Mouse (Mus musculus): ENCODE data around the gene Kcnh4.

Gene Kcnh4

DNA sequence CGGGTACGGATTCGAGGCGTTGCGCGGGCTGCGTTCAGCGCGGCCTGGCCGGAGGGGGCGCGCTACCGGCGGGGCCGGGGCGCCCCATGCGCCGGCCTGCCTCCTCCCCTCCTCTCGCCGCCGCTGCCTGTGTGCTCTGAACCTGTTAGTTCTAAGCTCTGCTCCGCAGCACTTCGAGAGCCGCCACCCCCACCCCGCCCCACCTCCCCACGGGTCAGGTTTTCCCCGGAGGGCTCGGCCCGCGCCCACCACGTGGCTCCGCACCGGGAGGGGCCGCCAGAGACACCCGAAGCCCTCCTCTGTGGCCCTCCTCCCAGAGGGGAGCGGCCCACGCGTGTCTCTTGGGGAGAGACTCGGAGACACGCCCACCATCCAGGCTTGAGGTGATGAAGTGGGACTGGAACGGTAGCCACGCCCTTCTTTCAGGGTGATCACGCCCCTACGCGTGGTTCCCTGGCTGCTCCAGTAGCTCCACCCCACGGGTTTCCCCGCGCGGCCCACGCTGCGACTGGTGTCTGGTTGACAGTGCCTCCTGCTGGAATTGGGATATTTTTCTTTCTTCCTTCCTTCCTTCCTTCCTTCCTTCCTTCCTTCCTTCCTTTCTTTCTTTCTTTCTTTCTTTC is at the start of gene Kcnh4:
Kcnh4 (minus strand) TSS at position 332 of the 623 bp plus-strand sequence.
- WGBS: 1% methylated on average over 51 of the region's 51 CpGs

DNA sequence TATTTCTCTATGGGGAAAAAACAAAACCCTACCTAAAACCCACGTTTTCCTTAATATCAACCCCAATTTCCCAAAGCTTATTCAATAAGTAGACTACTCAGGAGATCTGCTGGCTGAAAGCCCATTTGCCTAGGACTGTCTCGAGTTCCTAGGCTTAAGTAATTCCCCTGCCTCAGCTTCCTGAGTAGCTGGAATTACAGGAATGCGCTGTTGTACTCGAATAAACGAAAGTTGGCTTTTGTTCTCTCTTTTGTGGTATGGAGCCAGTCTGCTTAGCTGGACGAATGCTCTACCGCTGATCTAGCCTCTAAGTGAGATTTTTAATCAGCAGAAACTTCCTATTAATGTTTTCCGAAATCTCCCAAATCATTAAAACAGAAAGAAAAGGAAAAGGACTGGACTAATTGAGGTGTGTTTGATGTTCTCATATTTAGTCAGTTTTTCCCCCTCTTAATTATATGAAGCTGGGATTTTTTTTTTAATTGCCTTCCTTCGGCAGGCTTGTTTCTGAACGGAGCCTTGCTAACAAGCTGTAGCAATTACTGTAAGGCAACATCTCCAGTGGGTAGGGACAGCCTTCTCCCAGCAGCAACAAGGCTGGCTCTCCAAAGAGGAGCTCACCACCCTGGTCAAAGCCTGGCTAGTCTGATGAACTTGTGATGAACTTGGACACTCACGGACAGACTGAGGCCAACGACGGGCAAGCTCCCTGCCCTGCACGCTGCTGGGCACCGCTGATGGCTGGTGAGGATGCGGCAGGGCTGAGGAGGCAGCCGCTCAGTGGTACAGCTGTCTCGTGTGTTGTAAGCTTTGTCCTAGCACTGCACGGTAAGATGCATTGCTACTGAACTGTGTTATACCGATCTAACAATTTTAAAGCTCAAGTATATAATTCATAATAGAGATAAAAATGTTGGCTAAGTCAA is 46.9 kb upstream of the Kcnh4 start:
- 67% methylated on average over 20 of the region's 20 CpGs for WGBS

DNA sequence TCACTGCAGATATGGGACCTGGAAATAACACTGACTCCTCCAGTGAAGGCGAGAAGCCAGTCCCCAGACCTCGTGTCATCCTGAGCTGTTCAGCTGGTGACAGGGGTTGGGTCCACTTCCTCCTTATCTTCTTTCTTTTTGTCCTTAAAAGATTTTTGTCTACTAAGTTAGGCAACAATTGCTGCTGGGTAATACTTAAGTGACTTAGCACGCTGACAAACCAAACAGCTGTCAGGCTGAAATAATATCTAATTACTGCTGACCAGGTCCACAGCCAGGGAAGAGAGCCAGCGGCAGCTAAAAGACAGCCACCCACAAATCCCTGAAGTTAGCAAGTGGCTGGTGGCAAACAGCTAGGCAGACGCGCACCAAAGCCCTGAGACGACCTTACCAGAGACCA is 45.8 kb upstream of the Kcnh4 start:
- 85% methylated on average over 7 of the region's 7 CpGs for WGBS

DNA sequence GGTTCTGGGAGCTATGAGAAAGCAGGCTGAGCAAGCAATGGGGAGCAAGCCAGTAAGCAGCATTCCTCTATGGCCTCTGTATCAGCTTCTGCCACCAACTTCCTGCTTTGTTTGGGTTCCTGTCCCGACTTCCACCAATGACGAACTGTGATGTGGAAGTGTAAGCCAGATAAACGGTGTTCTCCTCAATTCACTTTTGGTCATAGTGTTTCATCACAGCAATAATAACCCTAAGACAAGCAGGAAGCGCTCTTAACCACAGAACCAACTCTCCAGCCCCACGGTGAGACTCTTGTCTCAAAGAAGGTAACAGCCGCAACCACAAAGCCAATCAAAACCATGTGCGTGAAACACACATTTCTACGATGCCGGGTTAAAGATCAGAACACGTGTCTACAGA is 44.7 kb upstream of the Kcnh4 start:
- 96% methylated on average over 10 of the region's 10 CpGs for WGBS

DNA sequence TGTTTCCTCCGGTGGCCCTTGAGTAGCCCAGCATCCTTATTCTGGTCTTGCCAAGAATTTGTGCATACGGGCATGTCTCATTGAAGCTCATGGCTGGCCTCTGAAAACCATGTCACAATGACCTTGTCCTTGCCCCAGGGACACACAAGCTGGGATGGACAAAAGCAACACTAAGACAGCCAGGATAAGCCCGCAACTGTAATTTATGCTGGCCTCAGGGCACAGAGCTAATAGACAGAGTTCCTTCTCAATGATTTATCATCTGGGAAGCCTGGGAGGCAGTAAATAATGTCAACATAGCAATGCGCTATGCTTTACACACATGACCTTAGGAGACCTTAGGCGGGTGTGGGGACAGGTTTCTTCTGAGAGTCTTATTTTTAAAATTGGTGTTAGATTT is 39.7 kb upstream of the Kcnh4 start:
- 80% methylated on average over 5 of the region's 5 CpGs for WGBS

DNA sequence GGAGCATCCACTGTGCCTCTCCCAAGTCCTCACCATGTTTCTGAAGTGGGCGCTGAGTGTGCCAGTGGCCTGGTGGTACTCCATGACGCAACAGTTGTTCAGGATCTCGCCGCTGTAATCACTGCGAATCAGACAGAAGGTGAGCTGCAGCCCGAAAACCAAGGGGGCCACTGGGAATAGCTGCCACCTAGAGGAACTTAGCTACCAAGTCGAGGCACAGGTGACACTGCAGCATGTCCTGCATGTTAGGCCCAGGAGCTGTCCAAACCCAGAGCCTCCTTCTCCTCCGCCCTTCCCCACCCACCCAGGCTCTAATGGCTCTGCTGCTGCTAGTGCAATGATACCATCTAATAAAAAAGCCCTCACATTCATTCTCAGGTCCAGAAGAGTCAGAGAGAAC is 36.8 kb upstream of the Kcnh4 start:
- WGBS: 87% methylated on average over 8 of the region's 8 CpGs

DNA sequence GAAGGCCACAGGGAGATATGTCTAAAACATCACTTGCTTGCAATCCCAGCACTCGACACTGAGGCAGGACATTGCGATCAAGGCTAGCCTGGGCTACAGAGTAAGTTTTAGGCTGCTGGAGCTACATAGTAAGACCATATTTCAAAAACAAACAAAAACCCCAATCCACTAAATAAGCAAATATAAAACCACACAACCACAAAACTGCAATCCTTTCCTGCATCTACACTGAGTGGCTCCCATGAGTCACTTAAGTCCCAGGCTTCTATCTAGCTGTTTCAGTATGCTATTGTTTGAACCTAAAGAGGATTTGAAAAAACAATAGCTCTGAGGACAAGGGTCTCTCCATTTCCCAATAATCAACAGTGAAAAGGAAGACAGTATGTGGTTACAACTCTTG is 35.6 kb upstream of the Kcnh4 start:
- WGBS: 95% methylated on average over 2 of the region's 2 CpGs

DNA sequence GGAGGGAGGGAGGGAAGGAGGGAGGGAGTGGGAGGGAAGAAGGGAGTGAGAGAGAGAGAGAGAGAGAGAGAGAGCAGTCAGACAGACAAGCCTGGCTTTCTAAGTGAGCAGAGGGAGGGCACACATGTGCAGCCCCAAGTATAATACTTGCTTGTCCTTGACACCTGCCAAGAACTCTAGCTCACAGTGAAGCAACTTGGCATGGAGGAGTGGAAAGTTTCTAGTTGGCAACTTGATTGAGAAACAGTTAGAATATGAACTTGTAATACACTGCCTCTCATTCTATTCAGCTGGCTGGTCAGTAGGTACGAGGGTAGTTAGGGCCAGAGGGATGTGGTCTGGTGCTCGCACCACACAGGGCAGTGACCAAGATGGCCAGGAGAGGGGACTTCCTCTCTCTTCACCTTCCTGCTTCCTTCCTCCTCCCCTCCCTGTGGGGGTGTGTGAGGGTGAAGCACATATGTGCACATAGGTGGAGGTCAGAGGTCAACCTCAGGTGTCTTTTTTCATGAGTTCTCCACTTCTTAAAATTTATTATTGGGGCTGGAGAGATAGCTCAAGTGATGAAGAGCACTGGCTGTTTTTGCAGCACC is 31.8 kb upstream of the Kcnh4 start:
- 61% methylated on average over 2 of the region's 2 CpGs for WGBS

DNA sequence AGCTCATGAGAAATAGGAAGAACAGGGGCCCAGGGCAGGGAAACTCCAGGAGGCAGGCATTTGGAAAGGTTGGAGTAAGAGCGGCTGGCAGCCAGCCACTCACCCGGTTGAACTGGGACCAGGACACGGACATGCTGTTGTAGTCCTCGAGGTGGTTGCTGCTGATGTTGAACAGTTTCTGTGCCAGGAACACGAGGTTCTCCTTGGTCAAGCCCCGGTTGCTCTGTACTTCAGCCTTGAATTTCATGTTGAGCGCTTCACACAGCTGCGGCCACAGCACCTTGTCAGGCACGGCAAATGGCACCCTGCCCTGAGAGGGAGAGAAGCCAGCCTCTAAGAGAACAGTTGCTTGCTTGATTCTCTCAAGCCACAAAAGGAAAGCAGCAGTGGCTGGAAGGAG is 30.9 kb upstream of the Kcnh4 start:
- WGBS: 64% methylated on average over 9 of the region's 9 CpGs

DNA sequence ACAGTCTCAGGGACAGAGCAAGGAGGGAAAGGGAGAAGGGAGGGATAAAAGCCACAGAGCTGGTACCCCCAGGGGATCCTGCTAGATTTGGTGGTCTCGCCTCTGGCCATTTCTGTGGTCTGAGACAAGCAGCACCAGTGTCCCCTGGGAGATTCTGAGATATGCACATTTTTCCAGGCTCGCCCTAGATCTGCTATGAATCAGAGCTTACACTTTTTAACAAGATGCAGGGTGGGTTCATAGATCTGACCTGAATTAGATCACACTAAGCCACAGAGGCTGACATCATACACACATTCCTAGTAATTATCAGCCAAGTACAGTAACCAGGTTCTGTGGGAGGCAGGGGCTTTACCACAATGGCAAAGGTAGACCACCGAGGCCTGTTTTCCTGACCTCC is 30.0 kb upstream of the Kcnh4 start:
- 93% methylated on average over 3 of the region's 3 CpGs for WGBS

DNA sequence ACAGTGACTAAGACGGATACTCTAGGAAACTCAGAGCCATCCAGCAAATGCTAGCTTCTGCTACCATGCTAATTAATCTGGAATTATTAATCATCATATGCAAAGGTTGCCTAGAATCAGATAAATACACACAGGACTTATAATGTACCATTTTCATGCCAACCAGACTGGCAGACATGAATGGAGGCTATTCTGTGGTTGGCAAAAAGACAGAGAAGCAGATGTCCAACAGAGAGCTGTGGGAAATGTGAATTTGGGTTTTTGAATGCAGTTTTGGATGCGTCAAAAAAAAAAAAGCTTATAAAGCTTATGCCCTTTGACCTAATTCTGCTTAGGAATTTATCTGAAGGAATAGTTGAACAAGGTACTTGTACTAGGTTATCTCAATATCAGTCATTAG is 26.0 kb upstream of the Kcnh4 start:
- WGBS: 77% methylated on average over 2 of the region's 2 CpGs

DNA sequence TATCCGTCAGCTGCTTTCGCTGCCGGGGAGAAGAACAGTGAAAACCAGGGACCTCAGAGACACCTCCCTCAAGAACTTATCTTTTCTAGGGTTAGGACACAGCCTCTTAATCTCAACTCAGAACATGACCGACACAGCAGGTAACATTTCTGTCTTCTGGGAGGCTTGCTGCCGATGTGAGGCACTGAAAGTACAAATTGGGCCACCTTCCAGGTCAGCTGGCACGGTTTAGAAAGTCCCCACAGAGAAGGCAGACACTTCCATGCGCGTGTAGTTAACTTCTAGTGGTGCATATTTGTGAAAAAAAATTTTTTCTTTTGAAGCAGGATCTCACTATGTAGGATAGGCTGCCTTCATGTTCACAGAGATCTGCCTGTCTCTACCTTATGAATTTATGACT is 24.5 kb upstream of the Kcnh4 start:
- WGBS: 81% methylated on average over 8 of the region's 8 CpGs

DNA sequence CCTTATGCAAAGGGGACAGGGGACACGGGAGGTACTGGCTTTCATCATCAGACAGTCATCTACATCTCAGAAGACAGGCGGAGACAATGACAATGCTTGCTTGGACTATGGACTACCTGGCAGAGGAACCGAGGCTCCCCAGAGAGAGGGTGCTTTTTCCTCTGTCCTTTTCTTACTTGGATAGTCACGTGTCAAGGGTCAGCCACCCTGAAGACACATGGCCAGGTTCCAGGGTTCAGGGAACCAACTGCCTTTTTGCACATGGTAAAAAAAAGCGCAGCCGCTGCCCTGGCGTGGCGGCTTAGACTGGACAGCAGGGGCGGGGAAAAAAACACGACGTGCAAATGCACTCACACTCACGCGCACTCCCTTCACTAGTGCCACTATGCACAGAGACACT is 22.8 kb upstream of the Kcnh4 start:
- WGBS: 91% methylated on average over 13 of the region's 13 CpGs

DNA sequence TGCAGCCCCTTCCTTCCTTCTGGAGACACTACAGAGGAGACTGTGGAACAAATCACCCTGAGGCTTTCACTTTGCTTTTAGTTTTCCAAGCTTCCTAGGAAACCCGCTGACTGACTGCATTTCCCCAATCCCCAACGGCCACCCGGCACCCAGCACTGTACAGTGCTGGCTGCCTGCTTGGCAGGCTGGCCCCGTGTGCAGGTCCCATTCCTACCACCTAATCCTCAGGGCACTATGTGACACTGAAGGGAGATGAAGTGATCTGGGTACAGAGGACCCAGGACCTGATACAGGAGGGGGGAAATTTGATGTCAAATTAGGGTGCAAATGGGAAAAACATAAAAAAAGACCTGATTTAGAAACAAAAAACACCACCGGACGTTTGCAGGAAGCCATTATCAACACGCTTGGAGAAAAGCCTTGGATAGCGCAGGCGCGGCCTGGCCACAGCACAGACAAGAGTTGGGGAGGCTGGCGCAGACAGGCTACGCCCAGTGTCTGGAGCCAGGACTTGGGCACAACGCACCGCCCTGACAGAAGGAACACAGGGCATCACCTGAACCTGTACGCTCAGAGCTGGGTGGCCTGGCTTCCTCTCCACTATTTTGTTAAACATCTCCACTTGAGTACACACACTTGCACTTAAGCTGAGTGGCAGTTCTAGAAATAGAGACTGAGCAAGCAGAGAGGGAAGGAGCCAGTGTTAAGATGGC is 22.2 kb upstream of the Kcnh4 start:
- 87% methylated on average over 15 of the region's 15 CpGs for WGBS

DNA sequence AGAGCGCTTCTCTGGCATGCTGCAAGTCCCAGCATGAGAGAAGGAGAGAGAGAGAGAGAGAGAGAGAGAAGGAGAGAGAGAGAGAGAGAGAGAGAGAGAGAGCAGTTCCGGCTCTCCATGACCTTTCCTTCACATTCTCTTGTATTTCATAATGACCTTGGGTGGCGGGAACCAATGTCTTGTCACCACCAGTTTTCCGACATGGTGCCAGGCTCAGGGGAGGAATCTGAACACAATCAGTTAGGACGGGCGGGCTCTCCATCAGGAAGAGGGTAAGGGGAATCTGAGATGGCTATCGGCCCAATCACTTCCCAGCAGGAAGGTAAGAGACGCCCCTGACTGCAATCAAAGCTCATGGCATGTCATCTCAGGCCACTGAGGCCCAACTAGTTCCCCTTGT is 20.5 kb upstream of the Kcnh4 start:
- WGBS: 87% methylated on average over 8 of the region's 8 CpGs

DNA sequence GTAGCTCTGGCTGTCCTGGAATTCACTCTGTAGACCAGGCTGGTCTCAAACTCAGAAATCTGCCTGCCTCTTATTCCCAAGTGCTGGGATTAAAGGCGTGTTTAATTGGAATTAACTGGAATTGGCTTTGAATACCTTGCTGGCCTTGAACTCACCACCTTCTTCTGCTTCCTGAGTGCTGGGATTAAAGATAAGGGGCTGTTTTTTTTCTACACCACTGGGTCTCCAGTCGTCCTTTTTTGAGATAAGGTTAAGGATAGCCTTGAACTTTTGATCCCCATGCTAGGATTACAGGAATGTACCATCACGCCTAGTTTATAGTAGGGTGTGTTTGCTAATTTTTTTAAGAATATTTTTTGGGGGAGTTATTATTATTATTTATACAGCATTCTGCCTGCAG is 18.3 kb upstream of the Kcnh4 start:
- 91% methylated on average over 3 of the region's 3 CpGs for WGBS

DNA sequence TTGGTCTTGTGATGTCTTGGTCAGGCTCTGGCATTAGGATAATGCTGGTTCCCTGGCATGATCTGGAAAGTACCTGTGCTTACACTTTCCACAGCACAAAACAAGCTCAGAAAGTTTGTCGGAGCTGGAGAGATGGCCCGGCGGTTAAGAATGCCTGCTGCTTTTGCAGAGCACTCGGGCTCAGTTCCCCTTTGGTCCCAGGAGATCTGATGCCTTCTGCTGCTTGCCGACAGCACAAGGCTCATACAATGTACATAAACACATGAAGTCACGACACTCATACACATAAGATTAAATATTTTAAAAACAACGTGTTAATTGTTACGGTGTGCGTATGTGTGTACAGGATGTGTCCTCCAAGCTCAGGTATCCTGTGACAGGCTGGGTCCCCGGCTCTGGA is 16.2 kb upstream of the Kcnh4 start:
- 78% methylated on average over 10 of the region's 10 CpGs for WGBS

DNA sequence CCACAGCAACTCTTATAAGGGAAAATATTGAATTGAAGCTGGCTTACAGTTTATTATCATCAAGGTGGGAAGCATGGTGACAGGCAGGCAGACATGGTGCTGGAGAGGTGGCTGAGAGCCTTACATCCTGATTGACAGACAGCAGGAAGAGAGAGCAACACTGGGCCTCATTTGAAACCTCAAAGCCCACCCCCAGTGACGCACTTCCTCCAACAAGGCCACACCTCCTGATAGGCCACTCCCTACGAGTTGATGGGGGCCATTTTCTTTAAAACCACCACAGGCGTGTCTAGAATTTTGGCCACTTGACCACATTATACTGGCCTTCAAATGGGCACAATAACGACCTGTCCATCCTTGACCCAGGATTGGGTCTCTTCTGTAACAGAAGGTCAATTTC is 14.5 kb upstream of the Kcnh4 start:
- WGBS: 84% methylated on average over 4 of the region's 4 CpGs

DNA sequence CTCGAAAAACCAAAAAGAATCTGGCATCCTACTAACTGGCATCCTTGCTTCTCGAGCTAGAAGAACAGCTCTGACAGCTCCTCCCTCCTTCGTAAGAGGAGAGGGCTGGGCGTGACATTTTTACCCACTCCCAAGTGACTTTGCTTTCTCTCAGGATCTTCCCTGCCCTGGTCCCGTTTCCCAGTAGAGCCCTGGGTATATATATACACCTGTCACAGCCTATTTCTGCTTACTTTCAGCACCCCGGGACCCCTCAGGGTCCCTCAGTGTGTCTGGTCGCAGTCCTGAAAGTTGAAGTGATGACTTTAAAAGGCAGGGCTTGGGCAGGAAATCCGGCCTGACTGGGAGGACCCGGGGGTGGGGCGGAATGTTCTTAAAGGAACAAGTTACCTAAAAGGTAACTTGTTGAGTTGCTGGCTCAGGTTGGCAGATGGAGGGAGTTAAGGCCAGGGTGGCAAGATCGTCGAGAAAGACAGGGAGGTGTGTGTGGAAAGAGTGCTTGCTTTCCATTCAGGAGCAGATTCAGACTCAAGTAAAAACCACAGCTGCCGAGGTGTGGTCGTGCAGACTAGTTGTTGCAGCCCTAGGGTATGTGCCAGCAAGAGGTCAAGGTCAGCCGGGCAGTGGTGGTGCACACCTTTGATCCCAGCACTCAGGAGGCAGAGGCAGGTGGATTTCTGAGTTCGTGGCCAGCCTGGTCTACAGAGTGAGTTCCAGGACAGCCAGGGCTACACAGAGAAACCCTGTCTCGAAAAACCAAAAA is 11.1 kb upstream of the Kcnh4 start, which contains the start of gene Ghdc:
Ghdc (minus strand) TSS at position 312 of the 763 bp plus-strand sequence.
- WGBS: 19% methylated on average over 17 of the region's 17 CpGs

DNA sequence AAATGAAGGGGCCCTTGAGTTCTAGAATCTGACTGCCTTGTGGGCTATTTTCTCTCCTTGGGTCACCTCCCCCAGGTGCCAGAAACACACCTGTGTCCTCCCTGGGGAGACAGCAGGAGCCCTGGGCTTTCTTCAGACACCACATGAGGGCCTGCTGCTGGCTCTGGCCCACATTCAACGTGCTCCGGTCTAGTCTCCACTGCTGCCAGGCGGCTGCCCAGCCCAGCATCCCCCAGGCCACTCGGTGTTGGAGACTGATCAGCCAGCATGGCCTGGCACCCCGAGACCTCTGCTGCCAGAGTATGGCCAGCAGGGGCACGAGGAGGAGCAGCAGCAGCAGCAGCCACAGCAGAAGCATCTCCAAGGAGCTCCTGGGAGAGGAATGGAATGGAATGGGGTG is 10.2 kb upstream of the Kcnh4 start:
- 28% methylated on average over 6 of the region's 6 CpGs for WGBS

DNA sequence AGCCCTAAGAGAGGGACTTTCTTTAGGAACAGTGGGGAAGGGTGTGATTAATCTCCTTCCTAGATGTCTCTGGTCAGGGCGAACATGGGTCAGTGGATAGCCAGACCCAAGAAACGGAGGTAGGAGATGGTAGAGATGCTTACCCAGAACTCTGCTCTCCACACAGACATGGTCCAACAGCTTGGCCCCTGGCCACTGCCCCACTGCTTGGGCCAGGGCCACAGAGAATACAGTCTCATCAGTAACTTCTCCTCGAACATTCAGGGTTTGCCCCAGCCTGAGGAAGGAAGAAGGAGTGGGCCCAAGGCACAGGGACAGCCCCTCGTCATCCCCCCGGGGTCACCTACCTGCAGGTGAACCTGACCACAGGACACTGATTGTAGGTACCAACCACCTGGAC is 8.1 kb upstream of the Kcnh4 start:
- WGBS: 93% methylated on average over 5 of the region's 5 CpGs
